In the genomic region with DNA sequence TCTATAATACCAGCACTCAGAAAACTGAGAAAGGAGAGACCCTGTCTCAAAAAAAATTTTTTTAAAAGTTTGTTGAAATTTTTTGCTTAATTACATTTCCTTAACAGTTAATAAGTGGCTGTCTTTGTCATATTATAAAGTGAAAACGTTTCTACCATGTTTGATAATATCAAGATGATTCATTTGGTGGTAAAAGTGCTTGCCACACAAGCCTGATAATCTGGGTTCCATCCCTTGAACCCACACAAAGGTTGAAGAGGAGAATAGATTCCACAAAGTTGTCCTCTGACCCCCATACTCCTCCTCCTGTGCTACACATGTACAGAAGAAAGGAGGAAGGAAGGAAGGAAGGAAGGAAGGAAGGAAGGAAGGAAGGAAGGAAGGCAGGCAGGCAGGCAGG, we compare ENCODE assay signal across 28 mouse cellular contexts.
"Had no signal": no experiment of that assay in that cellular context is flagged by ENCODE, and none has a peak within 500 bp of the region (broad histone marks: within the 10 kb centered on the region; RNA-seq: fewer than 3 reads in every experiment).

No protein-coding gene starts in this region.

- H3K4me1 ChIP-seq: embryonic facial prominence, embryonic 10.5 days; embryonic facial prominence, embryonic 12.5 days; embryonic facial prominence, embryonic 13.5 days; embryonic facial prominence, embryonic 15.5 days; forebrain, embryonic 10.5 days; heart, embryonic 10.5 days had no signal

- DNase-seq: cerebellum, adult 9-10 months; cerebellum, adult 9-11 months; cerebellum, postnatal 10 days; cerebellum, postnatal 14 days; cerebellum, postnatal 25 days; cerebellum, postnatal 36 days; embryo, embryonic 11 days; forebrain, postnatal 0 days; gastrocnemius, adult 2 months; gastrocnemius, postnatal 10 days; gastrocnemius, postnatal 14 days; gastrocnemius, postnatal 25 days; gastrocnemius, postnatal 36 days; heart, adult 11 months; heart, adult 18-20 months; heart, adult 2 months had no signal

- H3K27ac ChIP-seq: embryonic facial prominence, embryonic 10.5 days; embryonic facial prominence, embryonic 12.5 days; embryonic facial prominence, embryonic 13.5 days; embryonic facial prominence, embryonic 15.5 days; forebrain, embryonic 10.5 days; forebrain, embryonic 12.5 days; forebrain, embryonic 13.5 days; forebrain, embryonic 15.5 days; gastrocnemius, adult 2 months; heart, adult 2 months; heart, embryonic 10.5 days had no signal

- H3K27me3 ChIP-seq: embryonic facial prominence, embryonic 12.5 days; embryonic facial prominence, embryonic 13.5 days; embryonic facial prominence, embryonic 15.5 days; forebrain, embryonic 12.5 days; forebrain, embryonic 13.5 days; forebrain, embryonic 15.5 days had no signal

- H3K9me3 ChIP-seq: embryonic facial prominence, embryonic 10.5 days; embryonic facial prominence, embryonic 12.5 days; embryonic facial prominence, embryonic 13.5 days; embryonic facial prominence, embryonic 15.5 days; forebrain, embryonic 10.5 days; forebrain, embryonic 12.5 days; forebrain, embryonic 13.5 days; forebrain, embryonic 15.5 days; heart, embryonic 10.5 days had no signal

- H3K4me3 ChIP-seq: embryonic facial prominence, embryonic 10.5 days; embryonic facial prominence, embryonic 12.5 days; embryonic facial prominence, embryonic 13.5 days; embryonic facial prominence, embryonic 15.5 days; erythroblast, embryonic 14.5 days; forebrain, embryonic 10.5 days; forebrain, embryonic 12.5 days; forebrain, embryonic 13.5 days; forebrain, embryonic 15.5 days; gastrocnemius, adult 2 months; heart, adult 2 months; heart, embryonic 10.5 days had no signal

- H3K9ac ChIP-seq: embryonic facial prominence, embryonic 12.5 days; embryonic facial prominence, embryonic 13.5 days; embryonic facial prominence, embryonic 15.5 days; forebrain, embryonic 12.5 days; forebrain, embryonic 13.5 days; forebrain, embryonic 15.5 days; forebrain, postnatal 0 days had no signal

- H3K4me2 ChIP-seq: embryonic facial prominence, embryonic 12.5 days; embryonic facial prominence, embryonic 13.5 days; embryonic facial prominence, embryonic 15.5 days; forebrain, embryonic 12.5 days; forebrain, embryonic 13.5 days; forebrain, embryonic 15.5 days had no signal

- ATAC-seq: forebrain, embryonic 13.5 days; forebrain, embryonic 14.5 days; forebrain, embryonic 15.5 days; forebrain, embryonic 16.5 days; forebrain, postnatal 0 days had no signal
